Comparison of ENCODE assay signal across 8 mouse cellular contexts in the genomic region with DNA sequence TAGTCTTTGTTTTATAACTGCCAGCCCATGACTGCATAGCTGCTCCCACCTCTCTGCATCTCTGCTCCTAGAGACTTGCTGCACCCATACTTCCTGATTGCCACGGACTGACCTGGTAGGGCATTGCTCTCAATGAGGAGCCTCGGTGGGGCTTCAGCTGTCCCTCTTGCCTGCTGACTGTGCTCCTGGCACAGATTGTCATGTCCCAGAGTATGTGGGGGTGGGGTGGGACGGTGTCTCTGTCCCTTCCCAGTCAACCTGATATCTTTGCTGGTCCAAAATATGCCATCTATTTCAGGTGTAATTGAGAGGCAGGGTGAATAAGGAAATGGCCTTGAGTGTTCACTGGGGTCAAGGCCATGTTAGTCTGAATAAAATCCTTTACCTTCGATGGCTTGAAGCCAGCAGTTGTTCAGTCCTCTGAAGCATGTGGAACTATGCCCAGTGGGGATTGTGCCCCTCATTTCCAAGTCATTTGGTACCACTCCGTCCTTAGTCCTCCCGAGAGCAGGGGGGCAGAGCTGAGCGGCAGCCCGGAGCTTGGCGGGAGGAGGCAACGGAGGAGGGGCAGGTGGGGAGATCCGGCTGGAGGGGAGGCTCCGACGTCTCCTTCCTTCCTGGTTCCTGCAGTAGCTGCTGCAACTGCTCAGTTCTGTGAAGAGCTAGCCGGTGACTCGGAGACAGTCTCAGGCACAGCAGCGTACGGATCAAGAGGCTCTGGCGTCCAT. TPM values are rescaled to one million over a fixed set of nuclear protein-coding genes. Genes with fewer than 3 reads are reported as not detected.
DNase-seq lines count a peak whose midpoint lies in the region; ATAC-seq and TF ChIP-seq lines count a peak whose summit lies in the region.

Osbpl7 (plus strand) TSS at position 413 of the 728 bp plus-strand sequence.

- ATAC-seq in cerebellum, adult (ENCODE audit: insufficient number of reproducible peaks, low FRiP score, low TSS enrichment), result peak; percentile 73
- peak; percentile 89 for ATAC-seq in forebrain, embryonic 15.5 days (replicated peaks)
- peak; percentile 47; the same call in 1 of the 2 replicates for ATAC-seq in neutrophil, adult 5-6 weeks (ENCODE audit: extremely low read depth, insufficient number of reproducible peaks, low FRiP score, poor library complexity, severe bottlenecking)

- peak within 1 kb of the TSS; percentile 48 for H3K9ac ChIP-seq in ES-Bruce4 (ENCODE audit: low read depth, poor library complexity, severe bottlenecking)
- H3K9ac ChIP-seq in forebrain, embryonic 15.5 days (replicated peaks), result peak within 1 kb of the TSS; percentile 85

- H3K4me1 ChIP-seq in ES-Bruce4 (ENCODE audit: control insufficient read depth, insufficient read depth, low read length), result no peaks in the 10 kb centered on the region
- peaks cover 25% of the 10 kb centered on the region for H3K4me1 ChIP-seq in forebrain, embryonic 15.5 days
- peaks cover 19% of the 10 kb centered on the region for H3K4me1 ChIP-seq in lung, adult 2 months (ENCODE audit: control insufficient read depth, insufficient read depth, low read length)
- peaks cover 24% of the 10 kb centered on the region for H3K4me1 ChIP-seq in thymus, adult 2 months (replicated peaks; ENCODE audit: control insufficient read depth, insufficient read depth, low read length)

- 0 out of 2 replicates have a peak, but pooled peaks have one; percentile 13 for TF ChIP-seq EP300 in ES-Bruce4 (IDR thresholded peaks at IDR 0.05; ENCODE audit: insufficient read depth, low read depth, low read length)

- 7% methylated on average over 18 of the region's 18 CpGs for WGBS in forebrain, embryonic 15.5 days
- 2% methylated on average over 18 of the region's 18 CpGs for WGBS in lung, adult 2 months
- 2% methylated on average over 18 of the region's 18 CpGs for WGBS in thymus, adult 2 months

- no peaks in the 10 kb centered on the region for H3K9me3 ChIP-seq in ES-Bruce4 (replicated peaks; ENCODE audit: control insufficient read depth, insufficient read depth, low read length, poor library complexity, severe bottlenecking)
- no peaks in the 10 kb centered on the region for H3K9me3 ChIP-seq in forebrain, embryonic 15.5 days

- TF ChIP-seq CTCF in ES-Bruce4 (IDR thresholded peaks at IDR 0.05; ENCODE audit: low read depth, low read length), result peak; percentile 50
- peak; percentile 45 for TF ChIP-seq CTCF in lung, adult 2 months (IDR thresholded peaks at IDR 0.05; ENCODE audit: insufficient read depth, low read length)
- peak; percentile 69; the same call in 1 of the 2 replicates for TF ChIP-seq CTCF in thymus, adult 2 months (IDR thresholded peaks at IDR 0.05; ENCODE audit: borderline replicate concordance, control insufficient read depth, extremely low read depth, insufficient read depth, low read length, poor library complexity)

- peak within 1 kb of the TSS; percentile 90 for H3K4me2 ChIP-seq in forebrain, embryonic 15.5 days (replicated peaks)

- no peak within 1 kb of the TSS for H3K27ac ChIP-seq in ES-Bruce4 (ENCODE audit: insufficient read depth, low read length)
- peak within 1 kb of the TSS; percentile 65 for H3K27ac ChIP-seq in forebrain, embryonic 15.5 days (replicated peaks)
- H3K27ac ChIP-seq in thymus, adult 2 months (ENCODE audit: control insufficient read depth, insufficient read depth, low read length), result 0 out of 2 replicates have a peak within 1 kb of the TSS, but pooled peaks have one; percentile 27

- DNase-seq in heart, postnatal 14 days, result peak; percentile 73 to 78
- DNase-seq in layer of hippocampus, adult 11-12 months (ENCODE audit: low spot score), result peak; percentile 81
- peak; percentile 67 for DNase-seq in lung, adult 2 months
- DNase-seq in thymus, adult 2 months, result peak; percentile 87

- H3K27me3 ChIP-seq in ES-Bruce4 (ENCODE audit: control insufficient read depth, insufficient read depth, low read length, poor library complexity, severe bottlenecking), result no peaks in the 10 kb centered on the region
- H3K27me3 ChIP-seq in forebrain, embryonic 15.5 days, result no peaks in the 10 kb centered on the region
- no peaks in the 10 kb centered on the region for H3K27me3 ChIP-seq in thymus, adult 2 months (ENCODE audit: control insufficient read depth, insufficient read depth, low read length)

- peaks cover 15% of the 10 kb centered on the region for H3K36me3 ChIP-seq in ES-Bruce4 (ENCODE audit: control insufficient read depth, insufficient read depth, low read length, poor library complexity, severe bottlenecking)
- H3K36me3 ChIP-seq in forebrain, embryonic 15.5 days, result peaks cover 22% of the 10 kb centered on the region
- peaks cover 19% of the 10 kb centered on the region for H3K36me3 ChIP-seq in thymus, adult 2 months (ENCODE audit: control insufficient read depth, insufficient read depth, low read length)

- peak; percentile 26 for TF ChIP-seq POLR2A in ES-Bruce4 (IDR thresholded peaks at IDR 0.05; ENCODE audit: insufficient read depth, low read length)
- peak; percentile 89; the same call in 1 of the 2 replicates for TF ChIP-seq POLR2A in lung, adult 2 months (IDR thresholded peaks at IDR 0.05; ENCODE audit: borderline replicate concordance, extremely low read depth, low read depth, low read length)
- TF ChIP-seq POLR2A in thymus, adult 2 months (IDR thresholded peaks at IDR 0.05; ENCODE audit: control insufficient read depth, extremely low read depth, insufficient read depth, low read length, poor library complexity), result peak; percentile 58; the same call in 1 of the 2 replicates

- H3K4me3 ChIP-seq in ES-Bruce4 (ENCODE audit: low read depth, low read length), result peak within 1 kb of the TSS; percentile 83
- peak within 1 kb of the TSS; percentile 67 for H3K4me3 ChIP-seq in forebrain, embryonic 15.5 days
- H3K4me3 ChIP-seq in lung, adult 2 months (replicated peaks; ENCODE audit: extremely low read depth, low read depth, low read length), result peak within 1 kb of the TSS; percentile 92
- H3K4me3 ChIP-seq in thymus, adult 2 months (ENCODE audit: control insufficient read depth, insufficient read depth, low read length), result peak within 1 kb of the TSS; percentile 67

- intact Hi-C loops in heart, postnatal 14 days (cut with DNase I), result no loop called here

RNA-seq across cellular contexts. Expression of gene Osbpl7, which starts in this region (rescaled TPM):
- 8.3 and 9.1 TPM in 2 replicates for polyA plus RNA-seq in ES-Bruce4 (2011; ENCODE audit: insufficient read depth, insufficient read length, low read depth, missing spikeins)
- polyA plus RNA-seq in forebrain, embryonic 15.5 days (2015; fragmentation: Nextera tagmentation; extraction: Ambion mirVana), result 10.2 and 10.5 TPM in 2 replicates
- 1 to 10 TPM; 4.6 to 4.9 TPM for total RNA-seq in heart, postnatal 14 days (2021)
- 15.7 and 18.1 TPM in 2 replicates for polyA plus RNA-seq in lung, adult 2 months (2012; rRNA removed)
- total RNA-seq in neutrophil, adult 5-6 weeks (2017), result 20.9 and 22.7 TPM in 2 replicates
- polyA plus RNA-seq in thymus, adult 2 months (2012; rRNA removed), result 36.7 and 37.7 TPM in 2 replicates

Comparison
In these comparisons a context has a peak if more than half of its experiments do, and no peak if none do; other contexts are left out.
1. POLR2A ChIP-seq: peak in every context shown above with its lines; median percentile 89 in lung, adult 2 months; 58 in thymus, adult 2 months; 26 in ES-Bruce4.